Mouse (Mus musculus): ENCODE measurements around the gene P2ry6. TPM values are rescaled to one million over a fixed set of nuclear protein-coding genes. Genes with fewer than 3 reads are reported as not detected.

The P2ry6 gene
- polyA plus RNA-seq (2015; fragmentation: Nextera tagmentation; extraction: Ambion mirVana) = 2.6 and 2.9 TPM in 2 replicates

DNA sequence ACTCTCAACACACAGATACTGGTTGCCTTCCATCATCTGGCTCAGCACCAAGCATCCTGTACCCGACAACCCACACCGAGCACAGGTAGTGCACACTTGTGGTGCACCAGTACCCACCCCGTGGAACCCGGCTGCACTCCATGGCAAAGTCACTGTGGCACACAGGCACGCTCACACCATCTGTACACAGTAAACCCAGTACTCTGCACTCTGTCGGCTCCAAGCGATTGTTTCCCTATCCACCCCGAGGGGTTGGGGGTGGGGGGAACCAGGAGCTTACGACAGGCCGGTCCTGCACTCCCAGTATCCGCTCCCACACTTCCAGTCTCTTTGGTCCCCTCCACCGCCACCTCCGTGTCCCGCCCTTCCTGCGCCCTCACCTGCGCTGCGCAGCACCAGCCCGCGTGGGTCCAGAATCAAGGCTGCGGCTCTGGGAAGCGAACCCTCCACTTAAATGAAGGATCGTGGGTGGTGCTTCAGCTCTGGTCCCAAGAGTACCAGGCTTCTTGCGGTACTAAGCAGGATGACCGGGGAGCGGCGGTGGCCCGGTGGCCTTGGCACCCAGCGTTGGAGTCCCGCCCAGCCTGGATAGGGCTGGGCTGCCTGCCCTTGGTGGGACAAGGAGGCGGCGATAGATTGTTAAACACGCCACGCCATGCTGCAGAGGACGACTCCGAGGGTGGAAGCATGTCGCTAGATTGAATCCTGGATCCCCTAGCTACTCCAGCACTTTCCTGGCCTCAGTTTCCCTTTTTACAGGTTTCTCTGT lies at the start of gene P2ry6:
Gene P2ry6, minus strand, starts transcription at position 515 of the 769 bp plus-strand sequence.
- peaks cover 13% of the 10 kb centered on the region for H3K27me3 ChIP-seq (replicated peaks; ENCODE audit: control insufficient read depth, insufficient read depth, low read length)
- no peaks in the 10 kb centered on the region for H3K36me3 ChIP-seq (ENCODE audit: control insufficient read depth, insufficient read depth)
- H3K4me1 ChIP-seq (replicated peaks; ENCODE audit: control insufficient read depth, insufficient read depth, low read length) = peaks cover 8% of the 10 kb centered on the region
- peak; percentile 66 for ATAC-seq
- H3K4me2 ChIP-seq (ENCODE audit: low read length) = peak within 1 kb of the TSS; percentile 65
- no peaks in the 10 kb centered on the region for H3K9me3 ChIP-seq (ENCODE audit: control insufficient read depth, low read length)
- H3K9ac ChIP-seq (replicated peaks; ENCODE audit: low read depth, low read length) = peak within 1 kb of the TSS; percentile 51
- peak within 1 kb of the TSS; percentile 39 for H3K4me3 ChIP-seq (replicated peaks; ENCODE audit: low read length)
- 3% methylated on average over 36 of the region's 36 CpGs for WGBS
- no peak within 1 kb of the TSS for H3K27ac ChIP-seq (ENCODE audit: low read length)

DNA sequence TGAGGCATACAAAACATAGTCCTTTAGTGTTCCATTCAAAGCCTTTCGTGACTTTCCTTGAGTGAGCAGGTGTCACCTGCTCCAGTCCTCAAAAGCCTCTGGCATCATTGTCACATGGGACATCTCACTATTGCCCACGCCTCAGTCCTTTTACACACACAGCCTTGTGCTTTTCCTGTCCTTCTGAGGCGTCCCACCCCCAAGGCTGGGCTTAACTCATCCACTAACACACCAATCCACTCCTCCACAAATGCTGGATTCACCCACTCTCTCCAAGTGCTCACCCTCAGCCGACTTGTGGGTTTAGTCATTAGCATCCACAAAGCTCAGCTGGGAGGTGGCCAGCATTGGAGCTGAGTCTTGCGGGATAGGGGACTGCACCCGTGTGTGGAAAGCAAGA lies 43.0 kb upstream of the P2ry6 start:
- 48% methylated on average over 6 of the region's 6 CpGs for WGBS

DNA sequence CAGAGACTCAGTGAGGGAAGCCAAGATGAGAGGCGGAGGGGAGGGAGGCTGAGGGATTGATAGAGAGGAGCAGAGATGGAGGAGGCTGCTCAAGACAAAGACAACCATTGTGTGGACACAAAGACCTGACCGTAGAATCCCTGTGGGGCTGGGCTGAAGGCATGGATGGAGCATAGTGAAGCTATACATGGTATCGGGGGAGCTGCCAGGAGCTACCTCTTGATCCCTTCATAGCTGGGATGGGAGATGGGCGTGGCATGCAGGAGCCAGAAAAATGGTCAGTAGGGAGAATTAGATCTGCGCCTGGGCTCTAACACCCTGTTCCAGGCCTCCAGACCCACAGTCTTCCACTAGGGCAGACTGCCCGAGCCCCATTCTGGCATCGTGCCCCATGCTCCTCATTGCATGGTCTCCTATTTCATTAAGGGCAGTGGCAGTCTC lies 42.6 kb upstream of the P2ry6 start:
- ATAC-seq = 0 out of 2 replicates have a peak, but pooled peaks have one; percentile 26
- H3K27me3 ChIP-seq (replicated peaks; ENCODE audit: control insufficient read depth, insufficient read depth, low read length) = peaks cover 10% of the 10 kb centered on the region
- no peaks in the 10 kb centered on the region for H3K36me3 ChIP-seq (ENCODE audit: control insufficient read depth, insufficient read depth)
- H3K9me3 ChIP-seq (ENCODE audit: control insufficient read depth, low read length) = no peaks in the 10 kb centered on the region
- no peak overlapping the region for H3K4me3 ChIP-seq (replicated peaks; ENCODE audit: low read length)
- no peak overlapping the region for H3K27ac ChIP-seq (ENCODE audit: low read length)
- peaks cover 6% of the 10 kb centered on the region for H3K4me1 ChIP-seq (replicated peaks; ENCODE audit: control insufficient read depth, insufficient read depth, low read length)
- WGBS = 39% methylated on average over 7 of the region's 7 CpGs
- H3K4me2 ChIP-seq (ENCODE audit: low read length) = no peak overlapping the region
- no peak overlapping the region for H3K9ac ChIP-seq (replicated peaks; ENCODE audit: low read depth, low read length)

More for the DNA sequence above, 43.0 kb upstream of the P2ry6 start:
- H3K9ac ChIP-seq (replicated peaks; ENCODE audit: low read depth, low read length) = no peak overlapping the region
- H3K4me2 ChIP-seq (ENCODE audit: low read length) = no peak overlapping the region
- H3K27ac ChIP-seq (ENCODE audit: low read length) = no peak overlapping the region
- H3K4me1 ChIP-seq (replicated peaks; ENCODE audit: control insufficient read depth, insufficient read depth, low read length) = 0 out of 2 replicates have a peak, but pooled peaks cover 3% of the 10 kb centered on the region
- no peaks in the 10 kb centered on the region for H3K9me3 ChIP-seq (ENCODE audit: control insufficient read depth, low read length)
- H3K4me3 ChIP-seq (replicated peaks; ENCODE audit: low read length) = no peak overlapping the region
- ATAC-seq = 0 out of 2 replicates have a peak, but pooled peaks have one; percentile 15
- H3K36me3 ChIP-seq (ENCODE audit: control insufficient read depth, insufficient read depth) = no peaks in the 10 kb centered on the region
- H3K27me3 ChIP-seq (replicated peaks; ENCODE audit: control insufficient read depth, insufficient read depth, low read length) = peaks cover 8% of the 10 kb centered on the region

DNA sequence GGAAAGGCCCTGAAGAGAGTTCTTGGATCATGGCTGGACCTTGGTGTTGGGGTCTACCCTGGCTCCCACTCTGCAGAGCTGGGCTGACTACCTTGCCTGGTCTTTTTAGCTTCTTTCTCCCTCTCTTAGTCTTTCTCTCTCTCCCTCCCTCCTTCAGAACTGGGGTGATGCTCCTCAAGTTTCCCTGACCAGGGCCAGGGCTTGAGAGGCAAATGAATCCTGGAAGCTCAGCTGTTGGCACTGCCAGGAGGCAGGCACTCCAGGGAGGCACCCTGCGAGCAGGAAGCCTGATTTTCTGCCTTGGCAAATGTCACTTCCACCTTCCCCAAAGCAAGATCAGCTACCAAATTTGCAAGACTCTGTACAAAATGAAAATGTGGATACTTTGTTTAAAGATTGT lies 40.5 kb upstream of the P2ry6 start:
- H3K27me3 ChIP-seq (replicated peaks; ENCODE audit: control insufficient read depth, insufficient read depth, low read length) = peaks cover 27% of the 10 kb centered on the region
- 57% methylated on average over 1 of the region's 1 CpGs for WGBS
- ATAC-seq = no peak
- H3K9me3 ChIP-seq (ENCODE audit: control insufficient read depth, low read length) = no peaks in the 10 kb centered on the region
- H3K27ac ChIP-seq (ENCODE audit: low read length) = no peak overlapping the region
- no peaks in the 10 kb centered on the region for H3K36me3 ChIP-seq (ENCODE audit: control insufficient read depth, insufficient read depth)
- H3K9ac ChIP-seq (replicated peaks; ENCODE audit: low read depth, low read length) = no peak overlapping the region
- H3K4me3 ChIP-seq (replicated peaks; ENCODE audit: low read length) = no peak overlapping the region
- H3K4me1 ChIP-seq (replicated peaks; ENCODE audit: control insufficient read depth, insufficient read depth, low read length) = peaks cover 13% of the 10 kb centered on the region
- H3K4me2 ChIP-seq (ENCODE audit: low read length) = no peak overlapping the region

DNA sequence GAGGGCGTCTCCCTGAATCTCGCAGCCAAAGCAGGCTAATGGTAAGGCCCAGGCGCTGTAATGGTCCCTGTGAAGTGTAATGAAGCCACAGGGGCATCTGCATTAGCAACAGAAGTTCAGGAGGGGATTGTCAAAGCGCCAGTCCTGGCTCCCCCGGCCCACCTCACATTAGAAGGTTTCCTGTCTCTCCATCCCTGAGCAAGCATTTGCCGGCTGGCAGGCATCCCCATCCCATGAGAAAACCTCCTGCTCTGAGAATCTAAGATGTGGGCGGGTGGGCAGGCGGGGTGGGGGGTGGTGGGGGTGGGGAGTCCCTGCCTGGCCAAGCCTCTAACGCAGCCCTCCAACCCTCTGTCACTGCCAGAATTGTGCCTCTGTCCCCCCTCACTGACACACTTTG lies 39.6 kb upstream of the P2ry6 start:
- WGBS = 27% methylated on average over 9 of the region's 9 CpGs

DNA sequence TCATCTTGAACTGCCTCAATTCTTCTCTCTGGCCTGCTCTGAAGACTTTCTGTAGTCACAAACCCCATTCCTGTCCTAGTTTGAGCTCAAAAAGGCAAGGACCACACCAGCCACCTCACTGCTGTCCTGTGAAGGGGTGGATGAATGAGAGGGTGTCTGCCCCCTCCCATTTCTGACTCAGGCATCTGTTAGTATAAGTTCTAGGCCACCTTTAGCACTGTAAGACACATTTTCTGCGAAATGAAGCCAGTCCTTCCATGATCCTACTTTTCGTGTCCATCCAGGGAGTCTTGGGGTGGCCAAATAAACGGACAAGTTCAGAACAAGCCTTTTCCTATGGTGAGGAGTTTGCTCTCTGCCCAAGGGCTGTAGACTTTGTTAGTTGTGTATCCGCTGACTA lies 38.1 kb upstream of the P2ry6 start, which contains the start of gene P2ry2:
Gene P2ry2, minus strand, starts transcription at position 326 of the 400 bp plus-strand sequence.
- peak within 1 kb of the TSS; percentile 86 for H3K4me2 ChIP-seq (ENCODE audit: low read length)
- WGBS = 68% methylated on average over 4 of the region's 4 CpGs
- no peaks in the 10 kb centered on the region for H3K36me3 ChIP-seq (ENCODE audit: control insufficient read depth, insufficient read depth)
- peak within 1 kb of the TSS; percentile 44 for H3K9ac ChIP-seq (replicated peaks; ENCODE audit: low read depth, low read length)
- no peaks in the 10 kb centered on the region for H3K9me3 ChIP-seq (ENCODE audit: control insufficient read depth, low read length)
- peak within 1 kb of the TSS; percentile 53 for H3K4me3 ChIP-seq (replicated peaks; ENCODE audit: low read length)
- H3K4me1 ChIP-seq (replicated peaks; ENCODE audit: control insufficient read depth, insufficient read depth, low read length) = peaks cover 13% of the 10 kb centered on the region
- ATAC-seq = no peak
- peaks cover 27% of the 10 kb centered on the region for H3K27me3 ChIP-seq (replicated peaks; ENCODE audit: control insufficient read depth, insufficient read depth, low read length)
- H3K27ac ChIP-seq (ENCODE audit: low read length) = no peak within 1 kb of the TSS

More for the DNA sequence above, 39.6 kb upstream of the P2ry6 start:
- H3K4me2 ChIP-seq (ENCODE audit: low read length) = no peak overlapping the region
- H3K36me3 ChIP-seq (ENCODE audit: control insufficient read depth, insufficient read depth) = no peaks in the 10 kb centered on the region
- no peak for ATAC-seq
- H3K4me1 ChIP-seq (replicated peaks; ENCODE audit: control insufficient read depth, insufficient read depth, low read length) = peaks cover 13% of the 10 kb centered on the region
- no peak overlapping the region for H3K9ac ChIP-seq (replicated peaks; ENCODE audit: low read depth, low read length)
- H3K4me3 ChIP-seq (replicated peaks; ENCODE audit: low read length) = no peak overlapping the region
- H3K27me3 ChIP-seq (replicated peaks; ENCODE audit: control insufficient read depth, insufficient read depth, low read length) = peaks cover 27% of the 10 kb centered on the region
- no peaks in the 10 kb centered on the region for H3K9me3 ChIP-seq (ENCODE audit: control insufficient read depth, low read length)
- no peak overlapping the region for H3K27ac ChIP-seq (ENCODE audit: low read length)

DNA sequence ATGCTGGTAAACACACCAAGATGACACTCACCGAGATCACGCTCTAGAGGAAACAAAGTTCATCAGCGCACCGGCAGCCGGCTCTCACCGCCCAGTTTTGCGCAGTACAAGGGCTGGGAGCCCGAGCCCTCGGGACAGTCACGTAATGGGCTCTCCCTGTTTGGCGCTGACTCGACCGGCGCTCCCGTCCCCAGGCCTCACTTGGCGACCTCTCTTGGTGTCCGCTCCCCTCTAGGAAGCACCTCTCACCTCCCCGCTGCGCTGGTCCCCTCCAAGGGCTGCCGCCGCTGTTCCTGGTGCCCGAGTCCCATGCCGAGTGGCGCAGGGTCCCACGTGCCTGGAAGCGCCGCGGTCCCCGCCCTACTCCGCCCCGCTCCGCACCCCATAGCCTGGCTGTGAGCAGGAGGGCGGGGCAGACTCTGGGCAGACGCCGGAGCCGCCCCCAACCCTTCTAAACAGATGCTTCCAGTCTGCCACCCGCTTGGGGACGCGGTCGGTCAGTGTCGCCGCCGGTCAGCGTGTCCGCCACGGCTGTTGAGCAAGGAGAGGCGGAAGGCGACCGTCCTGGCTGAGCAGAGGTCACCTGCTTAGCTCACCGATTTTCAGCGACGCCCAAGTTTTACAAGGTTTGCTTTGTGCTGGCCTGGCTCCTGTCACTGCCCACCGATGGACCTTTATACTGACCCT lies 37.4 kb upstream of the P2ry6 start:
- H3K4me2 ChIP-seq (ENCODE audit: low read length) = peak overlapping the region; percentile 86
- no peaks in the 10 kb centered on the region for H3K9me3 ChIP-seq (ENCODE audit: control insufficient read depth, low read length)
- peak overlapping the region; percentile 53 for H3K4me3 ChIP-seq (replicated peaks; ENCODE audit: low read length)
- peak; percentile 97 for ATAC-seq
- H3K36me3 ChIP-seq (ENCODE audit: control insufficient read depth, insufficient read depth) = no peaks in the 10 kb centered on the region
- no peak overlapping the region for H3K27ac ChIP-seq (ENCODE audit: low read length)
- peaks cover 27% of the 10 kb centered on the region for H3K27me3 ChIP-seq (replicated peaks; ENCODE audit: control insufficient read depth, insufficient read depth, low read length)
- under 1% methylated on average over 53 of the region's 53 CpGs for WGBS
- peaks cover 9% of the 10 kb centered on the region for H3K4me1 ChIP-seq (replicated peaks; ENCODE audit: control insufficient read depth, insufficient read depth, low read length)
- H3K9ac ChIP-seq (replicated peaks; ENCODE audit: low read depth, low read length) = peak overlapping the region; percentile 44

DNA sequence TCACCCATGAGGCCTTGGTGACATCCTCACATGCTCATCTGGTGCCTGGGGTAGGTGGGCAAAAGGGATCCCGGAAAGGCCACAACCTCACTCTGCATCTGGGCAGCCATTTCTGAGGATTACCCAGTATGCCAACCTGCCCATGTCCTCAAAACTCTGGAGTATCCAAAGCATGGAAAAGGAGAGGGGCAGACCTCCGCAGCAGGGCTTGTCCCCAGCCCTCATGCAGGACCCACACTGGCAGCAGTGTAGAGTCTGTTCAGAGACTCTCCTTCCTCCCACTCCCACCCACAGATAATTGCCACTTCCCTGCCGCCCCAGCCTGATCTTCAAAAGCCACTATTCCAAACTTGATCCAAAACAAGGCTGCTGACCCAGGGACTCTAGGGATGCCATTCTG lies 36.3 kb upstream of the P2ry6 start:
- no peak for ATAC-seq
- Histone ChIP-seq H3K4me1 (replicated peaks; ENCODE audit: control insufficient read depth, insufficient read depth, low read length) (peaks cover 9% of the 10 kb centered on the region), H3K4me2 (ENCODE audit: low read length) (no peak overlapping the region), H3K27me3 (replicated peaks; ENCODE audit: control insufficient read depth, insufficient read depth, low read length) (peaks cover 27% of the 10 kb centered on the region), H3K36me3 (ENCODE audit: control insufficient read depth, insufficient read depth) (no peaks in the 10 kb centered on the region), H3K4me3 (replicated peaks; ENCODE audit: low read length) (no peak overlapping the region), H3K9ac (replicated peaks; ENCODE audit: low read depth, low read length) (no peak overlapping the region), H3K9me3 (ENCODE audit: control insufficient read depth, low read length) (no peaks in the 10 kb centered on the region), H3K27ac (ENCODE audit: low read length) (no peak overlapping the region)
- 75% methylated on average over 3 of the region's 3 CpGs for WGBS

DNA sequence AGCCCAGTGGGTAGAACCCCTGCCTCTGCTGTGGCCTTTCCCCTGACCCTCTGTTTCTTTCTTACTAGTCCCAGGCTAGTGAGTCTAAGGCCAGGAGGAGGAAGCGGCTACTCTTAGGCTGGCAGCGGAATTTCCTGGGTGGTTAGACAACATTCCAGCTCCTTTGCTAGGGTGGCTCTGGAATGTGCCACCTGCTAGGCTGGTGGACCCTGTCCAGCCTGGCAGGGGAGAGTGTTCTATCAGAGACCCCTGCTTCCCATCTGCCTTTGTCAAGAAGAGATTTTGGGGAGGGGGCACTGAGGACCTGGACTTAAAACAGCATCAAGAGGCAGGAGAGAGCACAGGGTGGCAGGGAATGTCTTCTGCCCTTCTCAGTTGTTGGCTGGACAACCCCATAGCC lies 31.8 kb upstream of the P2ry6 start:
- ATAC-seq = no peak
- H3K4me3 ChIP-seq (replicated peaks; ENCODE audit: low read length) = no peak overlapping the region
- H3K9me3 ChIP-seq (ENCODE audit: control insufficient read depth, low read length) = no peaks in the 10 kb centered on the region
- H3K9ac ChIP-seq (replicated peaks; ENCODE audit: low read depth, low read length) = no peak overlapping the region
- 82% methylated on average over 2 of the region's 2 CpGs for WGBS
- H3K27me3 ChIP-seq (replicated peaks; ENCODE audit: control insufficient read depth, insufficient read depth, low read length) = peaks cover 8% of the 10 kb centered on the region
- H3K4me1 ChIP-seq (replicated peaks; ENCODE audit: control insufficient read depth, insufficient read depth, low read length) = no peaks in the 10 kb centered on the region
- H3K27ac ChIP-seq (ENCODE audit: low read length) = no peak overlapping the region
- no peaks in the 10 kb centered on the region for H3K36me3 ChIP-seq (ENCODE audit: control insufficient read depth, insufficient read depth)
- no peak overlapping the region for H3K4me2 ChIP-seq (ENCODE audit: low read length)
